Mouse (Mus musculus) hematopoietic stem cell, adult 5-6 weeks (primary cell): Measurements from ENCODE around the gene Prickle3. TPM values are rescaled to one million over a fixed set of nuclear protein-coding genes. Genes with fewer than 3 reads are reported as not detected.

Source experiments
- ATAC-seq, 2 experiments: fragments of 125-278 bp in 1 of 2; replicated peaks in 1 of 2; 2 replicates each; pipeline ENCODE4 v1.8.0; 2016 to 2017; ENCODE audit warnings: inconsistent platforms in 2 of 2, mild to moderate bottlenecking in 2 of 2, moderate number of reproducible peaks in 2 of 2, low read depth in 1 of 2, moderate TSS enrichment in 1 of 2; ENCODE audit not compliant: low FRiP score in 2 of 2, poor library complexity in 2 of 2, severe bottlenecking in 2 of 2, insufficient read depth in 1 of 2, low TSS enrichment in 1 of 2
- total RNA-seq: library from RNA; stranded (forward); fragments of 172-1452, 232-1000 nt; gene quantifications from 2 replicates; pipeline ENCODE4 v1.2.3, GENCODE M21; 2017

Gene Prickle3
- 8.3 and 12.4 TPM in 2 replicates for total RNA-seq

DNA sequence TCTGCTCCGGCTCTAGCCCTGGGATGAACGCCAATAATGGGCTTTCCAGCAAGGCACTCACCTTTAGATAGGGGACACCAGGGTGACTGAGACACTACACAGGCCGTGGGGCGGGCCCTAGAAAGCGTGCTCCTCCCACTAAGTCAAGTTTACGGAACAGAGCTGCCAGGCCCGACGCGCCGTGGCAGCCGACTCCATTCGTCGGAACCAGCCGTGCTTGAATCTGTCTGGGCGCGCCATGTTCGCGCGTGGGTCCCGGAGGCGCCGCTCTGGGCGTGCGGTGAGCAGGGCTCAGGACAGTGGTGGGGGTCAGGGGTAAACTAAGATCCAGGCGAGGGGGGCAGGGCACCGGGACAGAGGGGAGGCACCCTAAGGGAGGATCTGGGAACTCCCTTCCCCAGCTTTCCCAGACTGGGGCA is at the start of gene Prickle3:
Prickle3 (plus strand) TSS at position 40 of the 419 bp plus-strand sequence.
- ATAC-seq, result peak; percentile 92

DNA sequence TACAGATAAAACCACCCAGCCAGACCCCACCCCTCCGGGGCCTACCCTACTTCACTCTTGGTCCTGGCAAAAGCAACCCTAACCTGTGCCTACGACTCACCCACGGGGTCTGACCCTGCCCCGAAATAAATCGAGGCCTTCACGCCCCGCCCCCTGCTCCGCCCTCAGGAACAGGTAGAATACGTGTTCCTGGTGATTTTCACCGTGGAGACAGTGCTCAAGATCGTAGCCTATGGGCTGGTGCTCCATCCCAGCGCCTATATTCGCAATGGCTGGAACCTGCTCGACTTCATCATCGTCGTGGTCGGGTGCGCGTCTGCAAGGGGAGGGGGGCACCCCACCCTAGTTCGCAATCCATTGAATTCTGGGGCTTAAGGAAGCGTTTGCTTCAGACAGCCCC is 47.0 kb upstream of the Prickle3 start:
- ATAC-seq, result no peak

DNA sequence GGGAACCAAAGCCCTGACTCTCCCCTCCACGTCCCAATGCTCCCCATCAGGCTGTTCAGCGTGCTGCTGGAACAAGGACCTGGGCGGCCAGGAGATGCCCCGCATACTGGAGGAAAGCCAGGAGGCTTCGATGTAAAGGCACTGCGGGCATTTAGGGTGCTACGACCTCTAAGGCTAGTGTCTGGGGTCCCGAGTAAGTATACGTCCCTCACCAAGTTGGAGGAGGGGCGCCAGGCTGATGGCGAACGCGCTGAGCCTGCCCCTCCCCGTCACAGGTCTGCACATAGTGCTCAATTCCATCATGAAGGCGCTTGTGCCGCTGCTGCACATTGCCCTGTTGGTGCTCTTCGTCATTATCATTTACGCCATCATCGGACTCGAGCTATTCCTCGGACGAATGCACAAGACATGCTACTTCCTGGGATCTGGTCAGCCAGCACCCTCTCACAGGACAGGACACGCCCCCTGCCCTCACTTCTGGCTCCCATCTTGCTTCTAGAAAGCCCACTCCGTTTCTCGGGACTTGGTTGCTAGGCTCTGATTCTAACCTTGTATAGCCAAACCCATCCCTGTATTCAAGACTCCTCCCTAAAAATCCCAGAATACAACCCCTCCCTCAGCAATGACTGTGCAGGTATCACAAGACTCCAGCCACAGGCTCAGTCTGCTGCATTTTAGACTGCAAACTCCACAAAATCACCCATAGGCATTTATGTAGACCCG is 46.4 kb upstream of the Prickle3 start:
- 0 out of 4 replicates have a peak, but pooled peaks of 1 of the 2 experiments have one; percentile 17 for ATAC-seq

DNA sequence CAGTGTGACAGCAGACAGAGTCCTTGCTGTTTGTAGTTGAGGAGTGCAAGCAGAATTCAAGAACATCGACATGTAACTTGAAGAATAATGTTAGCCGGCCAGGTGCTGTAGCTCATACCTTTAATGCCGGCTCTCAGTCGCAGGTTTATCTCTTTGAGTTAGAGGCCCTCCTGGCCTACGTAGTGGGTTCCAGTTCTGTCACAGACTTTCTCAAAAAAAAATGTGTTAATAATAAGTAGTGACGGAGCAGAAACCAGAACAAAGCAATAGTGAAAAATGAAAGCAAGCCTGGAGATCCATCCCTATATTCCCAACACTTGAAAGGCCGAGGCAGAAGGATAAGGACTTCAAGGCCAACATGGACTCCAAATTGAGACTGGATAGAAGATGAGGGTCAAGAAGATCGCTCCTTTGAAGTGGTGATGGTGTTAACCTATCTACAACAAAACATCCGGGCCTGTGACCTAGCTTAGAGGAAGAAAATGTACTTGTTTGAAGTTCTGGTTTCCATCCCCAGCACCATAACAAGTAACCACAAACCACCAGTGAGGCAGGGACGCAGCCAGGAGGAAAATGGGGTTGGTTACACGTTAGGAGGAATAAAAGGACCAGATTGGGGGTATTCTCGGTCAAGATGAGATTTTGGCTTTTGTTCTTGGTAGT is 39.0 kb upstream of the Prickle3 start:
- no peak for ATAC-seq

DNA sequence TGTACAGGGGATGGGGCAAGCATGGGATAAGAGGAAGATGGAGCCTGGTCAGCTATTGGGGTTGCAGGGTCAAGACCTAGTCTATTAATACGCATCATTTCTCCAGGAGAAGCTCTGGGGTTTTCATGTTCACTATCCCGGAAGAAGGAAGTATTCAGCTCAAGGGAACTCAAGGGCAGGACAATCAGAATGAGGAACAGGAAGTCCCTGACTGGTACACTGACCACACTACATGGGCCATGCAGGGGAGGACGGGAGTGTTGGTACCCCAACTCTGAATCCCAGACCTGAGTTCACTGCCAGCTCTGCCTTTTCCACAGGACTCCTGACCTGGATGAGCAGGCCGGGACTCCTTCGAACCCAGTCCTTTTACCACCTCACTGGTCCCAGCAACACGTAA is 24.5 kb upstream of the Prickle3 start:
- no peak; a peak in 1 of 4 replicates for ATAC-seq

DNA sequence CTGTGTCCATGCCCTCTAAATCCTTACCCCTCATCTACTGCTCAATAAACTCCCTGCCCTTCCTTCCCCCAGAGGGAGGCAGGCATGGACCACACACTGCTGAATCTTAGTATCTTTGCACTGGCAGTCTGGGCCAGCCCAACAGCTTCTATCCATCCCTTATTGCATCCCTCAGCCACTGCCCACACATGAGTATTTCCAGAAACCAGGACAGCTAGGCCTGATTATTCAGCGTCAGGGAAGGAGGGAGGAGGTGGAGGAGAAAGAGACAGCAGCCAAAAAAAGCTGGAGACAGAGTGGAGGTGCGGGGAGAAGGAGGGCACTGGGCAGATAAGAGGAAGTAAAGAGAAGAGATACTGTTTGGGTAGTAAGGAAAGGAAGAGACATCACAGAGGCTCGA is 22.0 kb upstream of the Prickle3 start:
- ATAC-seq, result no peak

DNA sequence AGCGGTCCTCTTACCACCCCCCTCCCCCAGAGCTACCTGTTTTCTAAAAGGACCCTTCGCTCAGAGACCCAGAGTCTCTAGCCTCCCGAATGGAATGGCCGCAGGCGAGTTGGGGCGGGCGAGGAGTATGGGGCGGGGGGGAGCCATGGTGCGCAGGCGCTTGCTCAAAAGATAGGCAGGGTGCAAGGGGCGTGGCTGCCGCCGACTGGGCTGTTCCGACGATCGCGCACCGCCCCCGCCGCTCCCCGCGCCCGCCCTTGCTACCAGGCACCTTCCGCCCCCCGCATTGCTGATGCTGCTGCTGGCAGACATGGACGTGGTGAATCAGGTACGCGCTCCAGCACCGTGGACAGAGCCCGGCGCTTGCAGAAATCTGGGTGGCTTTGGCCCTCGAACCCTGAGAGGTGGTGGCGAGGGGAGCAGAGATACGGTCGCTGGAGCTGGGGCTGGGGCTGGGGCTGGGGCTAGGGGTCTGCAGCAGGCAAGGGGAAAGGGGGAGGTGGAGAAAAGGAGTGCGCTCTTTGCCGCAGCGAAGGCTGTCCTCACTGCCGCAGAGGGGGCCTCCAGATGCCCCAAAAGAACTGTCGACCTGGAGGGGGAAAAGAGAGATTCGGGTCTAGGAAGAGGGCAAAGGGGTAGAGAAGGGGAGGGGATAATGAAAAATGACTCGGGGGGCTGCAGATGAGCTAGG is 18.5 kb upstream of the Prickle3 start, which contains the start of gene Syp:
Syp (plus strand) TSS at position 71 of the 691 bp plus-strand sequence.
- ATAC-seq, result peak; percentile 56 to 95

DNA sequence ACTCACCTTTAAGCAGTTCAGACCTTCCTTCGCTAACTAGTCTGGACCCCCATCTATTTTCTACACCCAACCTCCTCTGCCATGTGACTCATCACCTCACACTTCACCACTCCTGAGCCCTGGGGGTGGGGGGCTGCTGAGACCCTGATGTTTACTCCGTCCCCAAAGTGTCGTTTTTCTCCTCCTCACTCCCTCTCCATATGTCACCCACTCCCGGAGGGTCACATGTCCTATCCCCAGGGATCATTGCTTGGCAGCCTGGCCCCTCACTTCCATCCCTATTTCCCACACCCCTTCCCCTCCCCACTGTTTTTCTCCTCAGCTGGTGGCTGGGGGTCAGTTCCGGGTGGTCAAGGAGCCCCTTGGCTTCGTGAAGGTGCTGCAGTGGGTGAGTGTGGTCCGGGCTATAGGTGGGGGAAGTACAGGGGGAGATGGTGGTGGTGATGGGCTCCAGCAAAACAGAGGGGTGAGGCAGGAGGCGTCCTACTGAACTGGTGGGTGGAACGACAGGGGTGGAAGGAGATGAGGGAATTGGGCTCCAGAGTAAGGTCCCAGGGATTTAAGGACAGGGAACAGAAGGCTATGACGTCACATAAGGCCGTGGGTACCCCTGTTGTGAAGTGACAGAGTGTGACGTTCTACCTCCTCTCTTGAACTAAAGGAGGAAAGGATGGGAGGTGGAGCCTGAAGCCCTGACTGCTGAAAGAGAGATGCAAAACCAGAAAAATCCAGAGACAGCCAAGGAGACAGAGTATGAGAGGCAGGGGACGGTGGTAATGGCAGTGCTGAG is 17.3 kb upstream of the Prickle3 start:
- ATAC-seq, result no peak

DNA sequence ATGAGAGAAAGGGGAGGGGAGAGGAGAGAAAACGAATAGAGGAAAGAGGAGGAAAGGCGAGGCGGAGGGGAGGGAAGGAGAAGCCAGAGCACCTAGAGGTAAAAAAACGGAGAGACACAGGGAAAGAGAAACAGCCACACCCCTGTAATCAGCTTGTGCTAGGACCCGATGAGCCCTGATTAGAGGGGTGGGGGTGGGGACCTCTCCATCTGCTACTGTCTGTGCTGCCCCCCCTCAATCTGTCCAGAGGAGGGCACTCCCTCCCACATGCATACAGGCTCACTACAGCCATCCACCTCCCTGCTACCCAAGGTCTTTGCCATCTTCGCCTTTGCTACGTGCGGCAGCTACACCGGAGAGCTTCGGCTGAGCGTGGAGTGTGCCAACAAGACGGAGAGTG is 16.3 kb upstream of the Prickle3 start:
- ATAC-seq, result no peak

DNA sequence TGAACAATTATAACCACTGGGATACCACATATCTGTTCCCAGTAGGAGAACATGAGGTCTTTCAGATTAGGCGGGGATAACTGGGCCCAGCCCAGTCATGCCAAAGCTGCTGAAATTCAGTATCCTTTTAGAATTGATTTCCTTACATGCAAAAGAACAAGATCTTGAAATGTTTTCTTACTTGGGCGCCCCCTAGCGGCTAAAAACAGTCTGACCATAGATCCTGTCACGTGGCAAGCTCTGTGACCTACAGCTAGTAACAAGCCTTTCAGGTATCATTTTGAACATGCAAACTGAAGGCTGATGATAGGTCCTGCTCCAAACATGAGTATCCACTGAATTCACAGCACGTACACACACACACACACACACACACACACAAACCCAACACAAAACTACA is 11.7 kb upstream of the Prickle3 start:
- ATAC-seq, result no peak

DNA sequence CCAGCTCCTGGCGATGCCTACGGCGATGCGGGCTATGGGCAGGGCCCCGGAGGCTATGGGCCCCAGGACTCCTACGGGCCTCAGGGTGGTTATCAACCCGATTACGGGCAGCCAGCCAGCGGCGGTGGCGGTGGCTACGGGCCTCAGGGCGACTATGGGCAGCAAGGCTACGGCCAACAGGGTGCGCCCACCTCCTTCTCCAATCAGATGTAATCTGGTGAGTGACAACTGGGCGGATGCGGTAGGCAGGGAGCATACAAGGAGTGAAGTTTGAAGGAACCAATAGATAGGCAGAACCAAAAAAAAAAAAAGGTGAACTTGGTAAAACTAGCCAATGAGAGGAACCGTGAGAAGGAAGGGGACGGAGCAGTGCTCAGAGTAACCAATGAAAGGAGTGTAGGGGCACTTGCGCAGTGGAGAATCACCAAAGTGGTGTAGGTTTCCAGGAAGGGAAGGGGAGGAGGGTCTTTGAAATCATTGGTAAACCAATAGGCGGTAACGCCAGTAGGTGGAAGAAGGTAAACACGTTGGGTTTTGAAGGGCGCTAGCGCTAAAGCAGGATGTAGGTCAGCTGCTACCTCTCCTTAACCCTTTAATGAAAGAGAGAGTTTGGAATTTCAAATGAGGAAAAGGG is 8.3 kb upstream of the Prickle3 start:
- ATAC-seq, result peak; percentile 96 to 97

DNA sequence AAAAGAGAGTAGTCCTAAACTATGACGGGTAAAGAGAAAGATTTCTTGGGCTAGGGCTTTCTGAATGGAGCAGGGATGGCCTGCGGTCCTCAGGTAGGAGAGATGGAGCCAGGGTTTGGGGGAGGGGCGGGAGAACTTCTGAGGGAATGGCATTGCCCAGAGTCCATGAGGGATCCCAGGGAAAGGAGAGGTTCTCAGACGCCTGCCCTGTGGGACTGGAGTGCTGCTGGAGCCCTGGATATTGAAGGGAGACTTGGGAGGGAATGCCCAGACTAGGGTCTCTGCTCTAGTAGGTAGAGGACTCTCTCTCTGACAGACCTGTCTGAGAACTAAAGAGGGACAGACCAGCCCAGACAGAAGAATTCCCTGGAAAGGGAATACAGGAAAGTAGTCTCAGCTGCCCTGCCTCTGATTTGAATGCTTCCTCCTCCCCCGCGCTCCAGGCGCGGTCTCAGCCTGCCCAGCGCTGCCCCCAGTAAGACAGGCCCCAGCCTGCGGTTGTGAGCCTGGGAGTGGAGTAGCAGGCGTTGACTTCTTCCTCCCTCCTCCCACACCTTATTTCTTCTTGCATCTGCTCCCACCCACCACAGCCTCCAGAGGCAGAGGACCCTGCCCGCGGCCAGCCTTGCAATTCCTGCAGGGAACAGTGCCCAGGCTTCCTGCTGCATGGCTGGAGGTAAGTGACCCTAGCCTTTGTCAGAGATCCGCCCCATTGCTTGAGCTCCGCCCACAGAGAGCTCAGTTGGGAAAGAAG is 1.1 kb downstream of the Prickle3 start:
- ATAC-seq, result peak; percentile 51 to 65; a peak in 1 of 4 replicates

DNA sequence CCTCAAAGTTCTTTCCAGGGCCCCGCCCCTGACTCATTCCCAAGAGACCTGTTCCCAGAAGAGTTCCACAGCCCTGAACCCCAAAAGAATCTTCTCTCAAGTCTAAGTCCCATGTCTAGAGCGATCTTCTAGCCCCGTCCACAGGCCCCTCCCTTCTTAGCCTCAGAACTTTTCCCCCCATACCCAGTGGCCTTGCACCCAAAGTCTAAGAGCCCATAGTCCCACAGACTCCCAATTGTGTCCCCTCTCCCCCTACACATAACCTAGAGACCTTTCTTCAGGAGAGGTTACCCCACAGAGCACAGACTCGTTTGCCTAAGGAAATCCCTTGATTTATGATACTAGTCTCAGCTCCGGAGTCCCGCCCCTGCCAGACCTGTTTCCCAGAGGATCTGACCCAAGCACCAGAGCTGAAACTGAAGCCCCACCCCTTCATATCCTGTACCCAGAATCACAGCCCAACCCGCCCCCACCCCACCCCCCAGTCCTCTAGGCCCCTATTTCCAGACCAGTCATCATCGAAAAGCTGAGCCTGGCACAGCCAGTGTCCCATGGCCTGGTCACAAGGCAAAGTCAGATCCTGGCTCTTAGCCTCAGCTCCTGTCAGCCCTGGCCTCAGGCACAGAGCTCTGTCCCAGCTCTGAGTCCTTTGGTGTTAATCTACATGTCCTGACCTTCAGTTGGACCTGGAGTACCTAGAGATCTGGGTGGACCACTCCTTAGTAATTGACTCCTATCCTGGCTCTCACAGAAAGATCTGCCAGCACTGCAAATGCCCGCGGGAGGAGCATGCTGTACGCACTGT is 1.9 kb downstream of the Prickle3 start:
- no peak for ATAC-seq

DNA sequence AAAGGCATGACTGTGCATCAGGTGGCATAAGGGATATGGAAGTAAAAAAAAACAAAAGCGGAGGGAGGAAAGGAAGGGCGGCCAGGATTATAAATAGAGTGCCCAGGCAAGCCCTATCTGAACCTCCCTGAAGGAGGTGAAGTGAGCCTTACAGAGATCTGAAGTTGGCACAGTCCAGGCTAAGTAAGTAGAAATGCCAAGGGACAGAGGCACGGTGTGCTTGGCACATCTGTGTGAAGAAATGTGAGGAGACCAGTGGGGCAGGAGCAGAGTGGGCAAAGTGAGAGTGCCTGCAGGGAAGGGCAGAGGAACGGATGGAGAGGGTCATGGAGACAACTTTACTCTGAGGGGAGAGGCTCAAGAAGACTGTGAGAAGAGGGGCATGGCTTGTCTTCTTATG is 4.0 kb downstream of the Prickle3 start:
- no peak for ATAC-seq

DNA sequence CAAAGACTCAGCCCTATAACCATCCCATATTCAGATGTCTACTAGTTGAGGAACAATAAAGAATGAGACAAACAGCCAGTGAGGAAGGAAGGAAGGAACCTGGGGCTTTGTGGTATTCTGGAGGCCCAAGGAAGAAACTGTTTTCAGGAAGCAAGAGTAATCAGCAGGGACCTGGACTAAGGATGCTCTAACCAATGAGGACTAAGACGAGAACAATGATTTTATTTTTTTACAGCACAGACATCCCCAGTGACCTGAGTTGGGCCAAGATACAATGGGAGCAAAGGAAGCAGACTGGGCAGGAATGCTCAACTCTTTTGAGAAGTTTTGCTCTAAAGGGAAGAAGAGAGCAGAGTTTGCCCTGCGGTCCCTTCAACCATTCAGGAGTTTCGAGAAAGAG is 5.9 kb downstream of the Prickle3 start:
- no peak for ATAC-seq

DNA sequence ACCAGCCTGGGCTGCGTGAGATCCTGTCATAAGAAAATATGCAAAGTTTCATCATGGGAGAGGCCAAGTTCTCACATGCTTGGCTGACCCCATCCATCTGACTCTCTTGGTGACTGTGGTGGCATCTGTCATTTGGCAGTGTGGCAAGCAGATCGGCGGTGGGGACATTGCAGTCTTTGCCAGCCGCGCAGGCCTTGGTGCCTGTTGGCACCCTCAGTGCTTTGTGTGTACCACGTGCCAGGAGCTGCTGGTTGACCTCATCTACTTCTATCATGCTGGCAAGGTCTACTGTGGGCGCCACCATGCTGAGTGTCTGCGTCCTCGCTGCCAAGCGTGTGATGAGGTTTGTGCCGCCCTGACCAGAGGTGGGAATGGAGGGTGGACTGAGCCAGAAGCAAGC is 7.7 kb downstream of the Prickle3 start:
- ATAC-seq, result no peak
